Mouse (Mus musculus) layer of hippocampus, postnatal 10 days (tissue): ENCODE measurements around the gene Akap2. TPM values are rescaled to one million over a fixed set of nuclear protein-coding genes. Genes with fewer than 3 reads are reported as not detected.

ENCODE experiments used
- DNase-seq, 2 experiments: peaks; one replicate each; pipeline ENCODE4 v3.0.0; 2021; ENCODE audit warnings: low spot score in 2 of 2
- total RNA-seq, 2 experiments: library from RNA; stranded (reverse); gene quantifications; 2 replicates each; pipeline ENCODE4 v1.2.3; 2021

Gene Akap2
- total RNA-seq, 2 experiments from 2014 or later: 36.8 to 40.9 TPM

- no peak for DNase-seq
These were observed 15.9 kb upstream of the Akap2 start for GRCm38 (mm10) chr4:57701576-57701975.

- no peak for DNase-seq
These were observed 13.6 kb upstream of the Akap2 start for GRCm38 (mm10) chr4:57703574-57704470.

- no peak for DNase-seq
These were observed 12.9 kb upstream of the Akap2 start for GRCm38 (mm10) chr4:57704575-57704974.

GRCm38 (mm10) chr4:57715849-57716248 is 1.6 kb upstream of the Akap2 start:
- no peak for DNase-seq

GRCm38 (mm10) chr4:57716735-57717134 is 722 bp upstream of the Akap2 start:
- no peak for DNase-seq

- no peak for DNase-seq
These were observed 1.9 kb downstream of the Akap2 start for GRCm38 (mm10) chr4:57719370-57719769.

- no peak for DNase-seq
These were observed 3.5 kb downstream of the Akap2 start for GRCm38 (mm10) chr4:57720869-57721361.

- DNase-seq: no peak
These were observed 4.8 kb downstream of the Akap2 start for GRCm38 (mm10) chr4:57722296-57722695.

- DNase-seq: no peak
These were observed 6.2 kb downstream of the Akap2 start for GRCm38 (mm10) chr4:57723659-57724058.

- DNase-seq: no peak
These were observed 8.1 kb downstream of the Akap2 start for GRCm38 (mm10) chr4:57725569-57725968.

- no peak for DNase-seq
These were observed 11.2 kb downstream of the Akap2 start for GRCm38 (mm10) chr4:57728611-57729183.

- DNase-seq: no peak
These were observed 12.6 kb downstream of the Akap2 start for GRCm38 (mm10) chr4:57730047-57730446.

GRCm38 (mm10) chr4:57730801-57731598 is 13.5 kb downstream of the Akap2 start:
- no peak for DNase-seq

- DNase-seq: no peak
These were observed 14.9 kb downstream of the Akap2 start for GRCm38 (mm10) chr4:57732351-57732750.

- peak in 1 of 2 experiments; percentile 36 for DNase-seq
These were observed 16.0 kb downstream of the Akap2 start for GRCm38 (mm10) chr4:57733445-57733844.

GRCm38 (mm10) chr4:57735426-57735825 is 18.0 kb downstream of the Akap2 start:
- DNase-seq: no peak

GRCm38 (mm10) chr4:57738856-57739552 is 21.5 kb downstream of the Akap2 start:
- no peak for DNase-seq

- no peak for DNase-seq
These were observed 26.0 kb downstream of the Akap2 start for GRCm38 (mm10) chr4:57743325-57743929.

- no peak for DNase-seq
These were observed 33.2 kb downstream of the Akap2 start for GRCm38 (mm10) chr4:57750651-57751050.

GRCm38 (mm10) chr4:57751054-57751453 is 33.6 kb downstream of the Akap2 start:
- no peak for DNase-seq

GRCm38 (mm10) chr4:57751566-57751965 is 34.1 kb downstream of the Akap2 start:
- DNase-seq: no peak
